18 mouse cellular contexts compared by ENCODE assay signal in the genomic region with DNA sequence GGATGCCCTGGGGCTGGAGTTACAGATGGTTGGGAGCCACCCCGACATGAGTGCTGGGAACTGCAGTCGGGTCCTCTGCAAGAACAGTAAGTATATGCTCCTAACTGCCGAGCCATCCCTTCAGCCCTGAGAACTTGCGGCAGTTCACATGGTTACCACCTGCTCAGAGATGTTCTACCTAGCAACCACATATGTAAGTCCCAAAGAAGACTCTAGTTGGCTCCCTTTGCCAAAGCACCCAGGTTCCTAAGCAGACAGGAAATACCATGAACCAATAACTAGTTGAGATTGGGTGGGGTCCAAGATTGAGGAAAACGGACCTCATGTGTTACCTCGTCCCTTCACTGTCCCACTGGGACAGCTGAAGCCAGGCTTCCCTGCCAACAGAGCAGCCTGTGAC. TPM values are rescaled to one million over a fixed set of nuclear protein-coding genes. Genes with fewer than 3 reads are reported as not detected.
DNase-seq lines count a peak whose midpoint lies in the region; ATAC-seq and TF ChIP-seq lines count a peak whose summit lies in the region.
"Had no signal": no experiment of that assay in that cellular context is flagged by ENCODE, and none has a peak within 500 bp of the region (broad histone marks: within the 10 kb centered on the region; RNA-seq: fewer than 3 reads in every experiment).

No protein-coding gene starts in this region.

- H3K27me3 ChIP-seq in hindbrain, postnatal 0 days (ENCODE audit: insufficient read depth, low read length), result no peaks in the 10 kb centered on the region
- no peaks in the 10 kb centered on the region for H3K27me3 ChIP-seq in hindbrain, embryonic 10.5 days (ENCODE audit: insufficient read depth, poor library complexity, severe bottlenecking)
- no peaks in the 10 kb centered on the region for H3K27me3 ChIP-seq in splenic B cell, adult 2 months (ENCODE audit: control insufficient read depth, insufficient read depth, low read length, poor library complexity, severe bottlenecking)
- no peaks in the 10 kb centered on the region for H3K27me3 ChIP-seq in forebrain, embryonic 14.5 days (replicated peaks; ENCODE audit: control insufficient read depth, insufficient read depth, low read length)

- no peak overlapping the region for H3K4me3 ChIP-seq in hindbrain, postnatal 0 days (ENCODE audit: low read length)
- H3K4me3 ChIP-seq in hindbrain, embryonic 10.5 days, result no peak overlapping the region
- H3K4me3 ChIP-seq in forebrain, embryonic 14.5 days (ENCODE audit: low read depth, low read length), result no peak overlapping the region
- H3K4me3 ChIP-seq: erythroblast, embryonic 14.5 days; liver, embryonic 12.5 days; megakaryocyte, embryonic 14.5 days; myocyte had no signal

- H3K27ac ChIP-seq in hindbrain, postnatal 0 days, result no peak overlapping the region
- no peak overlapping the region for H3K27ac ChIP-seq in hindbrain, embryonic 10.5 days
- no peak overlapping the region for H3K27ac ChIP-seq in forebrain, embryonic 14.5 days (ENCODE audit: low read depth, low read length)
- H3K27ac ChIP-seq: liver, embryonic 12.5 days had no signal

- H3K4me1 ChIP-seq in hindbrain, postnatal 0 days (ENCODE audit: insufficient read depth, low read length), result no peaks in the 10 kb centered on the region
- no peaks in the 10 kb centered on the region for H3K4me1 ChIP-seq in hindbrain, embryonic 10.5 days (replicated peaks)
- H3K4me1 ChIP-seq in forebrain, embryonic 14.5 days (ENCODE audit: control insufficient read depth, insufficient read depth, low read length), result no peaks in the 10 kb centered on the region
- H3K4me1 ChIP-seq: liver, embryonic 12.5 days had no signal

- no peak overlapping the region for H3K9ac ChIP-seq in hindbrain, postnatal 0 days (replicated peaks; ENCODE audit: low read length)
- H3K9ac ChIP-seq in forebrain, embryonic 14.5 days (ENCODE audit: low read length), result no peak overlapping the region
- H3K9ac ChIP-seq: liver, embryonic 12.5 days had no signal

- WGBS in hindbrain, postnatal 0 days, result 74% methylated on average over 6 of the region's 6 CpGs
- WGBS in hindbrain, embryonic 10.5 days, result 83% methylated on average over 6 of the region's 6 CpGs
- WGBS in forebrain, embryonic 14.5 days, result 84% methylated on average over 6 of the region's 6 CpGs

- peak; percentile 39 for DNase-seq in hindbrain, postnatal 0 days (ENCODE audit: low spot score)
- DNase-seq in hindbrain, embryonic 10.5 days (ENCODE audit: low spot score), result no peak
- peak; percentile 29 to 44 for DNase-seq in right cerebral cortex, postnatal 10 days (ENCODE audit: low spot score in 2 of 2)
- DNase-seq in right cerebral cortex, postnatal 25 days, result no peak
- peak; percentile 12 for DNase-seq in T-cell, adult 2 months (ENCODE audit: low spot score)
- peak; percentile 87 for DNase-seq in splenic B cell, adult 2 months (ENCODE audit: low read depth, low spot score)
- DNase-seq in forebrain, embryonic 14.5 days (ENCODE audit: low spot score), result no peak
- DNase-seq in left cerebral cortex, postnatal 4 days, result no peak
- DNase-seq: adrenal gland, postnatal 36 days; cerebellum, adult 11 months; heart, adult 11 months; kidney, postnatal 14 days had no signal

- TF ChIP-seq CTCF in hindbrain, postnatal 0 days (IDR thresholded peaks at IDR 0.05; ENCODE audit: low read depth), result no peak

- no peaks in the 10 kb centered on the region for H3K9me3 ChIP-seq in hindbrain, postnatal 0 days (ENCODE audit: low read length)
- H3K9me3 ChIP-seq in hindbrain, embryonic 10.5 days, result 0 out of 2 replicates have a peak, but pooled peaks cover 4% of the 10 kb centered on the region
- no peaks in the 10 kb centered on the region for H3K9me3 ChIP-seq in forebrain, embryonic 14.5 days (replicated peaks; ENCODE audit: control insufficient read depth, low read length)
- H3K9me3 ChIP-seq: liver, embryonic 12.5 days had no signal

- H3K36me3 ChIP-seq in hindbrain, postnatal 0 days (ENCODE audit: insufficient read depth, low read length), result no peaks in the 10 kb centered on the region
- no peaks in the 10 kb centered on the region for H3K36me3 ChIP-seq in hindbrain, embryonic 10.5 days
- H3K36me3 ChIP-seq in splenic B cell, adult 2 months (ENCODE audit: control insufficient read depth, insufficient read depth, low read length, poor library complexity, severe bottlenecking), result no peaks in the 10 kb centered on the region
- H3K36me3 ChIP-seq in forebrain, embryonic 14.5 days (ENCODE audit: control insufficient read depth, insufficient read depth, low read length), result no peaks in the 10 kb centered on the region
- H3K36me3 ChIP-seq: liver, embryonic 12.5 days had no signal

- no peak overlapping the region for H3K4me2 ChIP-seq in hindbrain, postnatal 0 days (ENCODE audit: low read depth, low read length)
- no peak overlapping the region for H3K4me2 ChIP-seq in forebrain, embryonic 14.5 days (ENCODE audit: low read length)
- H3K4me2 ChIP-seq: liver, embryonic 12.5 days had no signal

- intact Hi-C loops in left cerebral cortex, postnatal 4 days (cut with DNase I), result loop anchor here (2.0 kb wide), 1 partner anchor 98 kb away; no protein-coding TSS in a partner anchor

- ATAC-seq in hindbrain, postnatal 0 days, result peak; percentile 56; the same call in 1 of the 2 replicates
- no peak for ATAC-seq in forebrain, embryonic 14.5 days
- ATAC-seq: liver, embryonic 12.5 days had no signal

RNA-seq across cellular contexts. Expression of a gene that starts 17.8 kb away (rescaled TPM):
- total RNA-seq in hindbrain, postnatal 0 days (2014; rRNA removed), result not detected in 2 replicates
- not detected in 2 replicates for polyA plus RNA-seq in hindbrain, postnatal 0 days (2015; fragmentation: Nextera tagmentation; extraction: Ambion mirVana)
- not detected in 2 replicates for polyA plus RNA-seq in hindbrain, embryonic 10.5 days (2016; fragmentation: Nextera tagmentation; extraction: Ambion mirVana)
- polyA plus RNA-seq in forebrain, embryonic 14.5 days (2014; fragmentation: Nextera tagmentation; extraction: Ambion mirVana), result not detected in 2 replicates
- total RNA-seq in left cerebral cortex, postnatal 4 days (2021), result not detected
- total RNA-seq: adrenal gland, postnatal 36 days had no signal
- polyA plus RNA-seq: erythroblast, embryonic 14.5 days; heart, postnatal 0 days; intestine, embryonic 14.5 days; liver, embryonic 12.5 days; myocyte had no signal

RNA-seq across cellular contexts. Expression of a gene that starts 21.9 kb away (rescaled TPM):
- 22.3 and 25.3 TPM in 2 replicates for total RNA-seq in hindbrain, postnatal 0 days (2014; rRNA removed)
- polyA plus RNA-seq in hindbrain, postnatal 0 days (2015; fragmentation: Nextera tagmentation; extraction: Ambion mirVana), result 28.2 and 33.0 TPM in 2 replicates
- 45.3 and 46.6 TPM in 2 replicates for polyA plus RNA-seq in hindbrain, embryonic 10.5 days (2016; fragmentation: Nextera tagmentation; extraction: Ambion mirVana)
- polyA plus RNA-seq in forebrain, embryonic 14.5 days (2014; fragmentation: Nextera tagmentation; extraction: Ambion mirVana), result 32.0 and 33.5 TPM in 2 replicates
- total RNA-seq in left cerebral cortex, postnatal 4 days (2021), result 10 to 100 TPM; 19.6 to 25.9 TPM

RNA-seq across cellular contexts. Expression of a gene that starts 24.5 kb away (rescaled TPM):
- total RNA-seq in hindbrain, postnatal 0 days (2014; rRNA removed), result 0.84 and 1.8 TPM in 2 replicates
- 0.68 and 0.73 TPM in 2 replicates for polyA plus RNA-seq in hindbrain, postnatal 0 days (2015; fragmentation: Nextera tagmentation; extraction: Ambion mirVana)
- polyA plus RNA-seq in hindbrain, embryonic 10.5 days (2016; fragmentation: Nextera tagmentation; extraction: Ambion mirVana), result 3.6 and 4.0 TPM in 2 replicates
- polyA plus RNA-seq in forebrain, embryonic 14.5 days (2014; fragmentation: Nextera tagmentation; extraction: Ambion mirVana), result 1.2 and 1.3 TPM in 2 replicates
- total RNA-seq in left cerebral cortex, postnatal 4 days (2021), result under 1 TPM; 0.84 to 0.91 TPM

RNA-seq across cellular contexts. Expression of a gene that starts 55.7 kb away (rescaled TPM):
- total RNA-seq in hindbrain, postnatal 0 days (2014; rRNA removed), result 9.7 and 10.9 TPM in 2 replicates
- polyA plus RNA-seq in hindbrain, postnatal 0 days (2015; fragmentation: Nextera tagmentation; extraction: Ambion mirVana), result 9.3 and 10.6 TPM in 2 replicates
- 1.5 and 2.4 TPM in 2 replicates for polyA plus RNA-seq in hindbrain, embryonic 10.5 days (2016; fragmentation: Nextera tagmentation; extraction: Ambion mirVana)
- 0.74 and 1.1 TPM in 2 replicates for polyA plus RNA-seq in forebrain, embryonic 14.5 days (2014; fragmentation: Nextera tagmentation; extraction: Ambion mirVana)
- 1 to 10 TPM; 3.0 to 5.7 TPM for total RNA-seq in left cerebral cortex, postnatal 4 days (2021)

Comparison
In these comparisons a context has a peak if more than half of its experiments do, and no peak if none do; other contexts are left out.
1. DNase-seq: peak in hindbrain, postnatal 0 days (single experiment), right cerebral cortex, postnatal 10 days (2 of 2), T-cell, adult 2 months (single experiment) and splenic B cell, adult 2 months (single experiment); none in hindbrain, embryonic 10.5 days (single experiment), right cerebral cortex, postnatal 25 days (single experiment), forebrain, embryonic 14.5 days (single experiment) and left cerebral cortex, postnatal 4 days (single experiment).